Mouse (Mus musculus): ENCODE measurements around the gene Tnrc6b. TPM values are rescaled to one million over a fixed set of nuclear protein-coding genes. Genes with fewer than 3 reads are reported as not detected.
"Not testable (repeated sequence)": the region's sequence is repeated elsewhere in the genome, so short reads cannot be mapped to it uniquely, and the experiment has no call there.

Tnrc6b gene
- polyA plus RNA-seq, 1 experiment from 2014 or later: 21.2 TPM

GRCm38 (mm10) chr15:80850682-80851475 lies 139.8 kb downstream of the Tnrc6b start:
- no peak for ATAC-seq (replicated peaks; ENCODE audit: extremely low read depth, insufficient read depth, low FRiP score)
- H3K27me3 ChIP-seq (ENCODE audit: control insufficient read depth, insufficient read depth, low read length): no peaks in the 10 kb centered on the region
- peak overlapping the region; percentile 37; the same call in 1 of the 2 replicates for H3K27ac ChIP-seq (ENCODE audit: low read length)
- H3K4me1 ChIP-seq (ENCODE audit: control insufficient read depth, insufficient read depth, low read length): peaks cover 32% of the 10 kb centered on the region
- no peak overlapping the region for H3K9ac ChIP-seq (ENCODE audit: low read length)
- H3K9me3 ChIP-seq (replicated peaks; ENCODE audit: control insufficient read depth, low read length): no peaks in the 10 kb centered on the region
- no peaks in the 10 kb centered on the region for H3K36me3 ChIP-seq (ENCODE audit: control insufficient read depth, insufficient read depth)
- 0 out of 2 replicates have a peak overlapping the region, but pooled peaks have one; percentile 13 for H3K4me2 ChIP-seq (ENCODE audit: low read depth, low read length)
- 44% methylated on average over 7 of the region's 7 CpGs for WGBS
- no peak overlapping the region for H3K4me3 ChIP-seq (ENCODE audit: low read length)

- Histone ChIP-seq H3K9ac (ENCODE audit: low read length) (no peak overlapping the region), H3K4me3 (ENCODE audit: low read length) (no peak overlapping the region), H3K9me3 (replicated peaks; ENCODE audit: control insufficient read depth, low read length) (no peaks in the 10 kb centered on the region), H3K4me1 (ENCODE audit: control insufficient read depth, insufficient read depth, low read length) (peaks cover 32% of the 10 kb centered on the region), H3K36me3 (ENCODE audit: control insufficient read depth, insufficient read depth) (no peaks in the 10 kb centered on the region), H3K27ac (ENCODE audit: low read length) (no peak overlapping the region), H3K27me3 (ENCODE audit: control insufficient read depth, insufficient read depth, low read length) (no peaks in the 10 kb centered on the region), H3K4me2 (ENCODE audit: low read depth, low read length) (no peak overlapping the region)
- WGBS: 92% methylated on average over 5 of the region's 5 CpGs
- ATAC-seq (replicated peaks; ENCODE audit: extremely low read depth, insufficient read depth, low FRiP score): no peak
Measured at GRCm38 (mm10) chr15:80852122-80852521, 141.0 kb downstream of the Tnrc6b start.

GRCm38 (mm10) chr15:80852527-80852926 lies 141.4 kb downstream of the Tnrc6b start:
- H3K4me2 ChIP-seq (ENCODE audit: low read depth, low read length); ATAC-seq (replicated peaks; ENCODE audit: extremely low read depth, insufficient read depth, low FRiP score); H3K9ac ChIP-seq (ENCODE audit: low read length); H3K4me3 ChIP-seq (ENCODE audit: low read length); H3K27me3 ChIP-seq (ENCODE audit: control insufficient read depth, insufficient read depth, low read length); H3K27ac ChIP-seq (ENCODE audit: low read length); H3K36me3 ChIP-seq (ENCODE audit: control insufficient read depth, insufficient read depth); H3K9me3 ChIP-seq (replicated peaks; ENCODE audit: control insufficient read depth, low read length): not testable (repeated sequence)
- H3K4me1 ChIP-seq (ENCODE audit: control insufficient read depth, insufficient read depth, low read length): peaks cover 32% of the 10 kb centered on the region
- WGBS: 90% methylated on average over 3 of the region's 3 CpGs

- peaks cover 3% of the 10 kb centered on the region for H3K36me3 ChIP-seq (ENCODE audit: control insufficient read depth, insufficient read depth)
- peaks cover 6% of the 10 kb centered on the region for H3K4me1 ChIP-seq (ENCODE audit: control insufficient read depth, insufficient read depth, low read length)
- no peaks in the 10 kb centered on the region for H3K27me3 ChIP-seq (ENCODE audit: control insufficient read depth, insufficient read depth, low read length)
- H3K4me3 ChIP-seq (ENCODE audit: low read length): no peak overlapping the region
- H3K9me3 ChIP-seq (replicated peaks; ENCODE audit: control insufficient read depth, low read length): no peaks in the 10 kb centered on the region
- WGBS: 90% methylated on average over 2 of the region's 2 CpGs
- H3K4me2 ChIP-seq (ENCODE audit: low read depth, low read length): no peak overlapping the region
- H3K27ac ChIP-seq (ENCODE audit: low read length): no peak overlapping the region
- H3K9ac ChIP-seq (ENCODE audit: low read length): no peak overlapping the region
- ATAC-seq (replicated peaks; ENCODE audit: extremely low read depth, insufficient read depth, low FRiP score): no peak
Measured at GRCm38 (mm10) chr15:80859366-80859765, 148.3 kb downstream of the Tnrc6b start.

- no peak for ATAC-seq (replicated peaks; ENCODE audit: extremely low read depth, insufficient read depth, low FRiP score)
- H3K4me1 ChIP-seq (ENCODE audit: control insufficient read depth, insufficient read depth, low read length): peaks cover 6% of the 10 kb centered on the region
- no peak overlapping the region for H3K4me3 ChIP-seq (ENCODE audit: low read length)
- H3K36me3 ChIP-seq (ENCODE audit: control insufficient read depth, insufficient read depth): peaks cover 3% of the 10 kb centered on the region
- no peaks in the 10 kb centered on the region for H3K27me3 ChIP-seq (ENCODE audit: control insufficient read depth, insufficient read depth, low read length)
- no peak overlapping the region for H3K4me2 ChIP-seq (ENCODE audit: low read depth, low read length)
- no peaks in the 10 kb centered on the region for H3K9me3 ChIP-seq (replicated peaks; ENCODE audit: control insufficient read depth, low read length)
- 95% methylated on average over 1 of the region's 1 CpGs for WGBS
- H3K27ac ChIP-seq (ENCODE audit: low read length): no peak overlapping the region
- no peak overlapping the region for H3K9ac ChIP-seq (ENCODE audit: low read length)
Measured at GRCm38 (mm10) chr15:80861302-80861701, 150.2 kb downstream of the Tnrc6b start.

- no peaks in the 10 kb centered on the region for H3K27me3 ChIP-seq (ENCODE audit: control insufficient read depth, insufficient read depth, low read length)
- WGBS: 85% methylated on average over 2 of the region's 2 CpGs
Measured at GRCm38 (mm10) chr15:80862027-80862426, 150.9 kb downstream of the Tnrc6b start.

GRCm38 (mm10) chr15:80868603-80869002 lies 157.5 kb downstream of the Tnrc6b start:
- not testable (repeated sequence) for H3K27me3 ChIP-seq (ENCODE audit: control insufficient read depth, insufficient read depth, low read length); H3K4me3 ChIP-seq (ENCODE audit: low read length); H3K4me2 ChIP-seq (ENCODE audit: low read depth, low read length); H3K27ac ChIP-seq (ENCODE audit: low read length); H3K36me3 ChIP-seq (ENCODE audit: control insufficient read depth, insufficient read depth); H3K9ac ChIP-seq (ENCODE audit: low read length); H3K9me3 ChIP-seq (replicated peaks; ENCODE audit: control insufficient read depth, low read length); H3K4me1 ChIP-seq (ENCODE audit: control insufficient read depth, insufficient read depth, low read length); ATAC-seq (replicated peaks; ENCODE audit: extremely low read depth, insufficient read depth, low FRiP score)
- 93% methylated on average over 4 of the region's 4 CpGs for WGBS

More at GRCm38 (mm10) chr15:80862027-80862426, 150.9 kb downstream of the Tnrc6b start:
- ATAC-seq (replicated peaks; ENCODE audit: extremely low read depth, insufficient read depth, low FRiP score): no peak
- peaks cover 6% of the 10 kb centered on the region for H3K4me1 ChIP-seq (ENCODE audit: control insufficient read depth, insufficient read depth, low read length)
- H3K4me2 ChIP-seq (ENCODE audit: low read depth, low read length): no peak overlapping the region
- H3K27ac ChIP-seq (ENCODE audit: low read length): no peak overlapping the region
- no peak overlapping the region for H3K9ac ChIP-seq (ENCODE audit: low read length)
- H3K9me3 ChIP-seq (replicated peaks; ENCODE audit: control insufficient read depth, low read length): no peaks in the 10 kb centered on the region
- H3K4me3 ChIP-seq (ENCODE audit: low read length): no peak overlapping the region
- H3K36me3 ChIP-seq (ENCODE audit: control insufficient read depth, insufficient read depth): peaks cover 3% of the 10 kb centered on the region

GRCm38 (mm10) chr15:80874726-80875125 lies 163.6 kb downstream of the Tnrc6b start:
- Histone ChIP-seq H3K36me3 (ENCODE audit: control insufficient read depth, insufficient read depth) (peaks cover 25% of the 10 kb centered on the region), H3K4me1 (ENCODE audit: control insufficient read depth, insufficient read depth, low read length) (no peaks in the 10 kb centered on the region), H3K4me2 (ENCODE audit: low read depth, low read length) (no peak overlapping the region), H3K27ac (ENCODE audit: low read length) (no peak overlapping the region), H3K9me3 (replicated peaks; ENCODE audit: control insufficient read depth, low read length) (no peaks in the 10 kb centered on the region), H3K9ac (ENCODE audit: low read length) (no peak overlapping the region), H3K27me3 (ENCODE audit: control insufficient read depth, insufficient read depth, low read length) (no peaks in the 10 kb centered on the region), H3K4me3 (ENCODE audit: low read length) (no peak overlapping the region)
- no peak for ATAC-seq (replicated peaks; ENCODE audit: extremely low read depth, insufficient read depth, low FRiP score)
- 62% methylated on average over 3 of the region's 3 CpGs for WGBS

- no peak overlapping the region for H3K4me2 ChIP-seq (ENCODE audit: low read depth, low read length)
- no peak overlapping the region for H3K27ac ChIP-seq (ENCODE audit: low read length)
- 83% methylated on average over 21 of the region's 21 CpGs for WGBS
- no peak overlapping the region for H3K9ac ChIP-seq (ENCODE audit: low read length)
- H3K4me1 ChIP-seq (ENCODE audit: control insufficient read depth, insufficient read depth, low read length): no peaks in the 10 kb centered on the region
- H3K36me3 ChIP-seq (ENCODE audit: control insufficient read depth, insufficient read depth): peaks cover 40% of the 10 kb centered on the region
- ATAC-seq (replicated peaks; ENCODE audit: extremely low read depth, insufficient read depth, low FRiP score): no peak
- H3K9me3 ChIP-seq (replicated peaks; ENCODE audit: control insufficient read depth, low read length): no peaks in the 10 kb centered on the region
- no peaks in the 10 kb centered on the region for H3K27me3 ChIP-seq (ENCODE audit: control insufficient read depth, insufficient read depth, low read length)
- no peak overlapping the region for H3K4me3 ChIP-seq (ENCODE audit: low read length)
Measured at GRCm38 (mm10) chr15:80876231-80876630, 165.1 kb downstream of the Tnrc6b start.
